Mouse (Mus musculus) embryo, embryonic 11.5 days (tissue): Measurements from ENCODE around the gene Elob.

Experiments used
- DNase-seq: peaks from one replicate; pipeline ENCODE4 v3.0.0-alpha.2; 2012; ENCODE audit warnings: low read depth, low spot score

The Elob gene

DNA sequence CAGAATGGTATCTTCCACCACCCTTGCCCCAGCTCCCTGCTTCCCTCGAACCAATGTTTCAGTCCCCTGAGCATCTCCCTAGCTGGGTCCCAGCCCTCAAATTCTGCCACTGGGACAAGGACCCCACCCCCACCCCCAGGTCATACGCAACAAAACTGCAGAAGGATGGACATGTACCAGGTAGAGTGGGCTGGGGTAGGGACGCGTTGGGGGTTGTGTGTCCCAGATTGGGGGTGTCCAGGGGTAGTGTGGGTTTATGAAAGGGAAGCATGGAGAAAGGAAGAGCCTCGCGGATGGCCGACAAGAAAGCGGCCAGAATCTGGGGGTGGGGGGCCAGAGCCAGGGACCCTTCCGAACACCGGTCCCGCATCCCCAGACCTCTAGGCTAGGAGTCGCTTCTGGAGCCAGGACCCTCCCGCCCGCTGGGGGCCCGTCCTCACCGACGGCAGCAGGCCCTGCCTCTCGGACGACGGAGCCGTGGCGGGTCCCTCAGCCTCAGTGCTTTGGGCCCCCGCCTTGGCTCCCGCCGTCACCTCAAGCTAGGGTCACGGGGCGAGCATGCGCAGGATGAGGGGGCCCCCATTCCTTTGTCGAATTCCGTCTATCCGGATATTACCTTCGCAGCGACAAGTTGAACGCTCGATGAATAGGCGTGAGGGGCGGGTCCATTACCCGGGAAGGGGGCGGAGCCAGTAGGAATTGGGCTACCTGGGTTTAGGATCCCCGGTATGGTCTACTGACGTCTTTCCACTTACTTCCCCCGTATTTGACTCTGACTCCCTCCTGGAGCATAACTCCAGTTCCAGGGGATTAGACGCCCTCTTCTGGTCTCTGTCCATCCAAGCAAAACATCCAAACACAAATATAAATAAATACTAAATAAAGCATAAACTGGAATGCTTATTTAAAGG lies 43.1 kb downstream of the Elob start, which contains the start of gene Flywch2:
Gene Flywch2 (minus strand): TSS at position 521 of the 911 bp plus-strand sequence.
- peak; percentile 80 for DNase-seq

DNA sequence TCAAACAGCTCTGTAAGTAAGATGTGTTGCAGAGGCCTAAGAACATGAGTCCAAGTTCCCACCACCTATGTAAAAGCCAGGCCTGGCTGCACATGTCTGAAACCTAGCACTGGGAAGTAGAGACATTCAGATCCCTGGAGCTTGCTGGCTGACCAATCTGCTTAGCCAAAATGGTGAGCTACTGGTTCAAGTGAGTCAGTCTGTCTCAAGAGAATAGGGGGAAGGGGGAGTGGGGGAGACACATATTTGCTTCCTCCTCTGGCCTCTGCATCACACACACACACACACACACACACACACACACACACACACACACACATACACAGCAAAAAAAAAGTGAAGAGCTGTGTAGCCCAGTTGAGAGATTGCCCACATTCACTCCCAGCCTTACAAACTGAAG lies 45.6 kb downstream of the Elob start:
- no peak for DNase-seq

DNA sequence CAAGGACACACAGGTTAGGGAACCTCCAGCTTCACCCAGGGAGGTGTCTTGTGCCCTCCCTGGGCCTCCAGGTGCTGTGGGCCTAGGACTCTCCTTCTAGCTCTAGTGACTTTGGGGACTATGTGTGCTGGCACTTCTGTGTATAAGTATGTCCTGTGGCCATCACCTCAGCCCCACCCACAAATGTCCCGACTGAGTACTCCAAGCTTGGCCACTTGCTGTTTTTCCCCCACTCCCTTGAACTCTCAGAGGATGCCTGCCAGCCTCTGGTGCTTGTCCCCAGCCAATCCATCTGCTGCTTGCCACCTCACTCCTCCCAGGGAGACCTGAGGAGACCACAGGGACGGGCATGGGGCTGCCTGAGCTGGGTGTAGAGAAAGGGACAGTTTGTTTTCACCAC lies 50.5 kb downstream of the Elob start:
- DNase-seq: no peak

DNA sequence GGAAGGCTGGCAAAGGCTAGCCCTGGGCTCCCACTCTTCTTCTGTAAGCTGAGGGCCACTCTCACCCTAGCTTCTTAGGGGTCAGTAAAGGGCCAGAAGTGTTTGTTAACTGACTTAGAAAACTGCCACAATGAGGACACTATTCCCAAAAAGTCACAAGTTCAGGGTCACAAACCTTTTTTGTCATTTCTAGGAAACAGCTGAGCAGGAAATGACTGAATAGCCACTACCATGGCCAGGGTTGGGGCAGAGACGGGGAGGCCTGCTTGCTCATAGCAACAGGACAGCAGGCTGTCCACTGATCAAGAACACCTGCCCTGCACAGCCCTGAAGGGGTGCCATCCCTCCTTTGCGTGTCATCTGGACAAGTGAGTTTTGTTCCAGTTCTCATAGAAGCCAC lies 51.8 kb downstream of the Elob start:
- DNase-seq: no peak

DNA sequence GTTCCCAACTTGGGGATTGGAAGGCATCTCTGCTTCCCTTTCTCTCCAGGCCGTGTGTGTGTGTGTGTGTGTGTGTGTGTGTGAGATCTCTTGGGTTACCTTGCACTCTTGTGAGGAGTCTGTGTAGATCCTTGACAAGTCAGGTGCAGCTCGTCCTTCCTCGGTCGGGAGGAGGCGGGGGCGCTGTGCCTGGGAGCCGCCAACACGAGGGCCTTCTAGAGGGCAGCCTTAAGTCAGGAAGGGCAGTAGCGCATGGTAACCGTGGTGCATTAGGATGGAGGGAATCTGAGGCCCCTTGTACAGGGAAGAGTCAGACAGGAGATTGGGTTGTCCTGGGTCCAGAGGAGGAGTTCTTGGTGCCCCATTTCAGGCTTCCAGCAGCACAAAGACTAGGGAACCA lies 52.7 kb downstream of the Elob start:
- no peak for DNase-seq
